In genomic region chr15:16314606-16315005, GRCm38 (mm10) we compare ENCODE assay signal across 23 mouse cellular contexts.
DNase-seq lines count a peak whose midpoint lies in the region; ATAC-seq and TF ChIP-seq lines count a peak whose summit lies in the region.
"Had no signal": no experiment of that assay in that cellular context is flagged by ENCODE, and none has a peak within 500 bp of the region (broad histone marks: within the 10 kb centered on the region; RNA-seq: fewer than 3 reads in every experiment).

No protein-coding gene starts in this region.

- H3K9ac ChIP-seq in liver, embryonic 12.5 days, result no peak overlapping the region
- H3K9ac ChIP-seq in hindbrain, embryonic 11.5 days (ENCODE audit: low read depth, low read length), result no peak overlapping the region
- H3K9ac ChIP-seq: heart, embryonic 12.5 days; hindbrain, embryonic 15.5 days; kidney, embryonic 15.5 days; limb, embryonic 15.5 days; midbrain, embryonic 15.5 days; neural tube, embryonic 15.5 days had no signal

- intact Hi-C loops in left cerebral cortex, postnatal 4 days (cut with DNase I), result no loop called here

- 41% methylated on average over 6 of the region's 6 CpGs for WGBS in liver, embryonic 12.5 days (ENCODE audit: insufficient replicate concordance)
- WGBS in hindbrain, embryonic 11.5 days, result 78% methylated on average over 6 of the region's 6 CpGs

- H3K4me1 ChIP-seq in liver, embryonic 12.5 days, result peaks cover 21% of the 10 kb centered on the region; the same call in 1 of the 2 replicates
- H3K4me1 ChIP-seq in hindbrain, embryonic 11.5 days (replicated peaks; ENCODE audit: control insufficient read depth, insufficient read depth, low read length), result no peaks in the 10 kb centered on the region
- H3K4me1 ChIP-seq: heart, embryonic 12.5 days; hindbrain, embryonic 15.5 days; kidney, embryonic 15.5 days; limb, embryonic 15.5 days; midbrain, embryonic 15.5 days; neural tube, embryonic 15.5 days had no signal

- peak overlapping the region; percentile 84 for H3K27ac ChIP-seq in liver, embryonic 12.5 days
- no peak overlapping the region for H3K27ac ChIP-seq in hindbrain, embryonic 11.5 days (ENCODE audit: low read depth, low read length)
- H3K27ac ChIP-seq: hindbrain, embryonic 15.5 days; kidney, embryonic 15.5 days; limb, embryonic 15.5 days; midbrain, embryonic 15.5 days; neural tube, embryonic 15.5 days had no signal

- H3K4me2 ChIP-seq in liver, embryonic 12.5 days, result peak overlapping the region; percentile 37
- H3K4me2 ChIP-seq in hindbrain, embryonic 11.5 days (replicated peaks; ENCODE audit: low read depth, low read length), result no peak overlapping the region
- H3K4me2 ChIP-seq: heart, embryonic 12.5 days; hindbrain, embryonic 15.5 days; kidney, embryonic 15.5 days; limb, embryonic 15.5 days; midbrain, embryonic 15.5 days; neural tube, embryonic 15.5 days had no signal

- H3K27me3 ChIP-seq in liver, embryonic 12.5 days (replicated peaks), result no peaks in the 10 kb centered on the region
- no peaks in the 10 kb centered on the region for H3K27me3 ChIP-seq in hindbrain, embryonic 11.5 days (ENCODE audit: control insufficient read depth, insufficient read depth, low read length)
- H3K27me3 ChIP-seq: heart, embryonic 12.5 days; hindbrain, embryonic 15.5 days; kidney, embryonic 15.5 days; limb, embryonic 15.5 days; midbrain, embryonic 15.5 days; neural tube, embryonic 15.5 days had no signal

- no peaks in the 10 kb centered on the region for H3K9me3 ChIP-seq in liver, embryonic 12.5 days (replicated peaks)
- no peaks in the 10 kb centered on the region for H3K9me3 ChIP-seq in hindbrain, embryonic 11.5 days (ENCODE audit: control insufficient read depth, low read length)
- H3K9me3 ChIP-seq: heart, embryonic 12.5 days; hindbrain, embryonic 15.5 days; kidney, embryonic 15.5 days; limb, embryonic 15.5 days; midbrain, embryonic 15.5 days; neural tube, embryonic 15.5 days had no signal

- peak; percentile 2 for DNase-seq in layer of hippocampus, adult 9-10 months (ENCODE audit: low spot score)
- no peak for DNase-seq in layer of hippocampus, adult 9-11 months
- DNase-seq in brain, embryonic 14.5 days (ENCODE audit: low read depth), result peak; percentile 11
- no peak for DNase-seq in left cerebral cortex, postnatal 4 days
- no peak for DNase-seq in hindbrain, embryonic 11.5 days (ENCODE audit: low spot score)
- no peak for DNase-seq in right cerebral cortex, postnatal 10 days (ENCODE audit: low spot score in 2 of 2)
- DNase-seq: cerebellum, adult 11-12 months; cerebellum, postnatal 14 days; embryo, embryonic 11 days; heart, postnatal 14 days; kidney, postnatal 4 days; layer of hippocampus, postnatal 36 days; lung, postnatal 10 days; thymus, postnatal 36 days had no signal

- H3K4me3 ChIP-seq in liver, embryonic 12.5 days, result no peak overlapping the region
- no peak overlapping the region for H3K4me3 ChIP-seq in hindbrain, embryonic 11.5 days (ENCODE audit: low read depth, low read length)
- H3K4me3 ChIP-seq: heart, embryonic 12.5 days; hindbrain, embryonic 15.5 days; kidney, embryonic 15.5 days; limb, embryonic 15.5 days; midbrain, embryonic 15.5 days; neural tube, embryonic 15.5 days had no signal

- no peaks in the 10 kb centered on the region for H3K36me3 ChIP-seq in liver, embryonic 12.5 days
- H3K36me3 ChIP-seq in hindbrain, embryonic 11.5 days (ENCODE audit: control insufficient read depth, insufficient read depth, low read length), result no peaks in the 10 kb centered on the region
- H3K36me3 ChIP-seq: heart, embryonic 12.5 days; hindbrain, embryonic 15.5 days; kidney, embryonic 15.5 days; limb, embryonic 15.5 days; midbrain, embryonic 15.5 days; neural tube, embryonic 15.5 days had no signal

- TF ChIP-seq POLR2A in brain, embryonic 14.5 days (IDR thresholded peaks at IDR 0.05; ENCODE audit: borderline replicate concordance, extremely low read depth, insufficient read depth, insufficient read length, poor library complexity, severe bottlenecking), result no peak

- no peak for TF ChIP-seq CTCF in brain, embryonic 14.5 days (IDR thresholded peaks at IDR 0.05; ENCODE audit: borderline replicate concordance, extremely low read depth, insufficient read depth, insufficient read length)

- peak; percentile 83 for ATAC-seq in liver, embryonic 12.5 days
- peak; percentile 62 for ATAC-seq in megakaryocyte-erythroid progenitor cell, adult 5-6 weeks (replicated peaks; ENCODE audit: low FRiP score, low TSS enrichment, poor library complexity, severe bottlenecking)
- ATAC-seq in hindbrain, embryonic 11.5 days (ENCODE audit: low FRiP score), result no peak
- ATAC-seq: intestine, embryonic 16.5 days; midbrain, embryonic 15.5 days had no signal

Comparison
In these comparisons a context has a peak if more than half of its experiments do, and no peak if none do; other contexts are left out.
1. DNase-seq: peak in layer of hippocampus, adult 9-10 months (single experiment) and brain, embryonic 14.5 days (single experiment); none in layer of hippocampus, adult 9-11 months (single experiment), left cerebral cortex, postnatal 4 days (single experiment), hindbrain, embryonic 11.5 days (single experiment) and right cerebral cortex, postnatal 10 days (0 of 2).